Mouse (Mus musculus) intestine, postnatal 0 days (tissue): ENCODE measurements around the gene Srp68. TPM values are rescaled to one million over a fixed set of nuclear protein-coding genes. Genes with fewer than 3 reads are reported as not detected.

Experiments used
- ATAC-seq: fragments of 200-750 bp; cut with Nextera tagmentation; 2 replicates; pipeline ENCODE4 v1.8.0; 2017; ENCODE audit warnings: mild to moderate bottlenecking, moderate TSS enrichment, moderate library complexity
- H3K27ac ChIP-seq: fragments of 300-500 bp; sonication (generic); 2 replicates; pipeline ENCODE4 v1.5.1; 2014; ENCODE audit warnings: mild to moderate bottlenecking, low read depth, low read length, moderate library complexity
- H3K27me3 ChIP-seq: fragments of 300-500 bp; sonication (generic); replicated peaks from 2 replicates; pipeline ENCODE4 v1.6.1; 2014; ENCODE audit warnings: low read length, mixed read lengths; ENCODE audit not compliant: control insufficient read depth, insufficient read depth
- H3K36me3 ChIP-seq: fragments of 300-500 bp; sonication (generic); 2 replicates; pipeline ENCODE4 v1.6.1; 2014; ENCODE audit warnings: mild to moderate bottlenecking, moderate library complexity; ENCODE audit not compliant: control insufficient read depth, insufficient read depth
- H3K4me1 ChIP-seq: fragments of 300-500 bp; sonication (generic); replicated peaks from 2 replicates; pipeline ENCODE4 v1.6.1; 2014; ENCODE audit warnings: antibody characterized with exemption, low read length, mixed read lengths; ENCODE audit not compliant: control insufficient read depth, insufficient read depth
- H3K4me2 ChIP-seq: fragments of 300-500 bp; sonication (generic); replicated peaks from 2 replicates; pipeline ENCODE4 v1.6.1; 2014; ENCODE audit warnings: low read depth, mild to moderate bottlenecking, moderate library complexity
- H3K4me3 ChIP-seq: fragments of 300-500 bp; sonication (generic); 2 replicates; pipeline ENCODE4 v1.5.1; 2014; ENCODE audit warnings: low read depth, low read length
- H3K9ac ChIP-seq: fragments of 300-500 bp; sonication (generic); 2 replicates; pipeline ENCODE4 v1.6.1; 2014; ENCODE audit warnings: mild to moderate bottlenecking, low read depth, low read length
- H3K9me3 ChIP-seq: fragments of 300-500 bp; sonication (generic); 2 replicates; pipeline ENCODE4 v1.6.1; 2016; ENCODE audit warnings: mixed run types; ENCODE audit not compliant: control insufficient read depth
- CTCF ChIP-seq: sonication (generic); IDR thresholded peaks from 2 replicates; pipeline ENCODE4 v1.5.1; 2016; ENCODE audit warnings: low read depth, mild to moderate bottlenecking, control low read depth, antibody characterized with exemption, moderate library complexity
- WGBS: fragments of 180-500 bp; shearing (Covaris S2); extraction: QIAGEN DNeasy Blood & Tissue Kit; methylation state at CpG from one replicate; pipeline ENCODE4 v1.1.7; 2014; 5-methylcytosine and 5-hydroxymethylcytosine counted together
- polyA plus RNA-seq: library from polyadenylated mRNA; unstranded; fragments of >200 nt; fragmentation: Nextera tagmentation; extraction: Ambion mirVana; gene quantifications from 2 replicates; pipeline ENCODE4 v1.2.1, GENCODE M21; 2015

The Srp68 gene
- 45.2 and 48.7 TPM in 2 replicates for polyA plus RNA-seq

DNA sequence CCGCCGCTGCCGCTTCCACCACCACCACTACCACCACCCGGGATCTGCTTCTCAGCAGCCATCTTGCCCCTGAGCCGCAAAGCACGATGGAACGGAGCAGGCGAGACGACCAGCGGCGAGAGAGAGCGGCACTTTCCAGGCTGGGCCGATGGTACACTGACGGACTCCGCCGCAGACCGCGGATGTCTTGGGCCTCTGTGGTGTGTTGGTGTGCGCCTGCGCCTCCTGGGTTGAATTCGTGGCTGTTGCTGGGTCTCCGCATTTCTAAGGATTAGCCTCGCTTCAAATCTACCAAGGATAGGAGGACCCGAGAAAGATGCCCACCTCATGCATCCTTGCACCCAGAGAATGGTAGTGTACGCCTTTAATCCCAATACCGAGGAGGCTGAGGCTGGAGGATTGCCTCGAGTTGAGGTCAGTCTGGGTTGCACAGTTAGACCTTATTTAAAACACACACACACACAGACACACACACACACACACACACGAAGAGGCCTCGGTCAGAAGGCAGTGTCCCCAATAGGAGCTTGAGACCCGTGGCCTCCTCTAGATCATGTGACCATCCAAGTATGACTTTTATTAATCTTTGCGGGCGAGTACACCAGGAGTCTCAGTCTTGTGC is at the start of gene Srp68:
TSS of gene Srp68 (minus strand) at position 173 of the 622 bp plus-strand sequence.
- H3K4me2 ChIP-seq = peak within 1 kb of the TSS; percentile 89
- peak within 1 kb of the TSS; percentile 94 for H3K9ac ChIP-seq
- TF ChIP-seq CTCF = peak; percentile 44
- peak; percentile 93 for ATAC-seq
- WGBS = 1% methylated on average over 32 of the region's 32 CpGs
- peak within 1 kb of the TSS; percentile 86 for H3K4me3 ChIP-seq
- no peaks in the 10 kb centered on the region for H3K27me3 ChIP-seq
- H3K4me1 ChIP-seq = 0 out of 2 replicates have a peak, but pooled peaks cover 4% of the 10 kb centered on the region
- no peaks in the 10 kb centered on the region for H3K9me3 ChIP-seq
- peaks cover 21% of the 10 kb centered on the region; the same call in 1 of the 2 replicates for H3K36me3 ChIP-seq
- H3K27ac ChIP-seq = peak within 1 kb of the TSS; percentile 80

DNA sequence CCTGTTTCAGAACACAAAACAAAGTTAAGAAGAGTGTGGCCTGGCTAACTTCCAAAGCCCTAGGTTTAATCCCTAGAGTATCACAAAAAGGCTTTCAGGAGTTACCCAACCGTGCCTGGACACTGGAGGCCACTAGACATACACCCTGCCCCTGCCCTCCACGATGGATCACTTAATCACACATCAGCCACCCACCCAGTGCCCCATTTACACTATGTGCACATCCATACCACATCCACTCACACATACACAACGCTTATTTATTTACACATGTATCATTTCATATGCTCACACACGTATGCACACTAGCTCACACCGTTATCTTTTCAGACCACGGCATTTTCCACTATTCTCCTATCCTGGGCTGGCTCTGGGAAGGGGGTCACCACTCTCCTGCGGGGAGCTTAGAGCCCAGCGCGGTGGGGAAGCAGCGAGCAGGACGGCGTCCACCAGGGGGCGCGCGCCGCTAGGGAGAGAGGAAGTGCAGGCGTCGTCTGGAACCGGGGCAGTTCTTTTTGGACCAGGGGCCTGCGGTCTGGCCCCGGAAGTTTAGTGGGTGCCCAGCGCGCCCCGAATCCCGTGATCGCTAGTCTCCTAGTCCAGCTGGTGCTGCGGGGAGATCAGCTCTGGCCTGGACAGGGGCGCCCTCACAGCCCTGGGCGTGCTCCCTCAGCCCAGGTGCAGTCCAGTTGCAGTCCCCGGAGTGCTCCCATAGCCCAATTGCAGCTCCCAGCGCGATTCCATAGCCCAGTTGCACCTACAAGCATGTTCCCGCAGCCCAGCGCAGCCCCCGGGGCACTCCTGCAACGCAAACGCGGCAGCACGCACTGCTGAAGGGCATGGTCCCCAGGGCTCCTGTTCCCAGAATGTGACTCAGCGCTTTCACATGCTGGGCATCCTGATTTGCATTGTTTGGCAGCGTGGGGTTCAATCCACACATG is 45.0 kb upstream of the Srp68 start:
- Histone ChIP-seq H3K27ac (no peak overlapping the region), H3K9ac (peak overlapping the region; percentile 48), H3K36me3 (no peaks in the 10 kb centered on the region), H3K4me3 (peak overlapping the region; percentile 45), H3K9me3 (no peaks in the 10 kb centered on the region), H3K27me3 (no peaks in the 10 kb centered on the region), H3K4me2 (peak overlapping the region; percentile 97), H3K4me1 (0 out of 2 replicates have a peak, but pooled peaks cover 4% of the 10 kb centered on the region)
- WGBS = 3% methylated on average over 41 of the region's 41 CpGs
- TF ChIP-seq CTCF = peak; percentile 99
- peak; percentile 75 for ATAC-seq

DNA sequence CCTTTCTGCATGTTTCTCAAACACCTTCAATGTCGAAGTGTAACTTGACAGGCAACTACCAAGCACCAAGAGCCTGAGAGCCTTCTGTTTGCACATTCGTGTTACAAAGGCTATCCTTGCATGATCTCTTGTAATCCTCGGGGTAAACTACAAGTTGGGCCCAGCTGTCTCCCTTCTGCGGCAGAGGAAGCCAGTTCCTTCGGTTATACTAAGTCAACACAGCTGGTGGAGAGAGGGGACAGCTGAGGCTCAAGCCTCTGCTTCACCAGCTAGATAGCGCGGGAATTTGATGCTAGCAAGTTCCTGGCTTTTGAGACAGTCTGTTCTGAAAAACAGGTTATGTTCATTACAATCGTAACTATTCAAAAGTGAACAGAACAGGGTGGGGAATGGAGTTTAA is 38.3 kb upstream of the Srp68 start:
- no peaks in the 10 kb centered on the region for H3K4me1 ChIP-seq
- no peak for TF ChIP-seq CTCF
- H3K27ac ChIP-seq = no peak overlapping the region
- no peaks in the 10 kb centered on the region for H3K27me3 ChIP-seq
- WGBS = 22% methylated on average over 8 of the region's 8 CpGs
- no peak overlapping the region for H3K4me3 ChIP-seq
- H3K9ac ChIP-seq = no peak overlapping the region
- ATAC-seq = no peak
- no peak overlapping the region for H3K4me2 ChIP-seq
- no peaks in the 10 kb centered on the region for H3K9me3 ChIP-seq
- H3K36me3 ChIP-seq = no peaks in the 10 kb centered on the region

DNA sequence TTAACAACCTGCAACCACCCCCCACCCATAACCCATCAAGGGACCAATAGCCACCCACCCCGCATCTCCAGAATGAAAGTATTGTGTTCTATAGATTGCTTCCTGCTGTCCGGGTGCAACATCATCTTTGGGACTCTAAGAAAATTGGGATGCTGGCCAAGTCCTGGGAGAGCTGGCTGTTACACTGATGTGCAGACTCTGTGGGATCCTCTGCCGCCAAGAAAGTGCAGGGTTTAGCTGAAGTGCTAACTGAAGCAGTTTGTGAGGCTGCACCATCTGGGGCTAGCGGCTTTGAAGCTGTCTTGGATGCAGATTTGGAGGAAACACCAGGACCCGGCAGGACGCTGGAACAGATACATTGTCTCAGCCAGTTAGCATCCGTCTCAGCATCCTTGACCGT is 37.2 kb upstream of the Srp68 start:
- H3K4me2 ChIP-seq = no peak overlapping the region
- ATAC-seq = no peak

DNA sequence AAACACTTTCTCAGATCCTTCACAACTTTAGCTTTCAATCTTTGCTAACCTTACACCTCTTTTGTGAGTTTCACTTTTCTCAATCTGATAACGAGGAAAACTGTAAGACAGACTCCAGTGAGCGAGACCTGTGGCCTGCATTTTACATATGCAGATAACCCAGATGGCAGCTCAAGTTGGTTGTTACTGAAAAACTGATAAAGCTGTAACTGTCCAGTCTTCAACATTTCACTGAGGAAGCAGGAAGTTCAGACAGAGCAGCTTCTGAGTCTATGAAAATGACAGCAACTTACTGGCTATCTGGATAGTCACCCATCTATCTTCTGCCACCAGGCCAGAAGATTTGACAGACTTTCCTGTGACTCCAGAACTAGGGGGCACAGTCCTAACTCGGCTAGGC is 35.6 kb upstream of the Srp68 start:
- peaks cover 4% of the 10 kb centered on the region; the same call in 1 of the 2 replicates for H3K36me3 ChIP-seq
- ATAC-seq = no peak

More for the DNA sequence above, 37.2 kb upstream of the Srp68 start:
- no peak for TF ChIP-seq CTCF
- H3K36me3 ChIP-seq = no peaks in the 10 kb centered on the region
- no peak overlapping the region for H3K27ac ChIP-seq
- no peak overlapping the region for H3K4me3 ChIP-seq
- WGBS = 46% methylated on average over 8 of the region's 8 CpGs
- H3K9ac ChIP-seq = no peak overlapping the region
- 0 out of 2 replicates have a peak, but pooled peaks cover 3% of the 10 kb centered on the region for H3K4me1 ChIP-seq
- H3K27me3 ChIP-seq = no peaks in the 10 kb centered on the region
- no peaks in the 10 kb centered on the region for H3K9me3 ChIP-seq

More for the DNA sequence above, 35.6 kb upstream of the Srp68 start:
- WGBS = 69% methylated on average over 3 of the region's 3 CpGs
- H3K9ac ChIP-seq = no peak overlapping the region
- H3K4me3 ChIP-seq = no peak overlapping the region
- no peak overlapping the region for H3K4me2 ChIP-seq
- 0 out of 2 replicates have a peak, but pooled peaks cover 3% of the 10 kb centered on the region for H3K4me1 ChIP-seq
- no peaks in the 10 kb centered on the region for H3K27me3 ChIP-seq
- no peaks in the 10 kb centered on the region for H3K9me3 ChIP-seq
- TF ChIP-seq CTCF = no peak
- H3K27ac ChIP-seq = no peak overlapping the region
